Mouse (Mus musculus): ENCODE results near the gene Ccdc32. TPM values are rescaled to one million over a fixed set of nuclear protein-coding genes. Genes with fewer than 3 reads are reported as not detected.

The Ccdc32 gene
- total RNA-seq (2023): 10 to 100 TPM; 12.0 to 12.5 TPM

GRCm38 (mm10) chr2:119028941-119029551 lies at the start of gene Ccdc32:
Gene Ccdc32, minus strand, starts transcription at chr2:119029393.

GRCm38 (mm10) chr2:119046649-119047611 lies 17.7 kb upstream of the Ccdc32 start, which contains the start of gene Knl1:
Gene Knl1, plus strand, starts transcription at chr2:119047119.

GRCm38 (mm10) chr2:119034656-119035396 lies 5.6 kb upstream of the Ccdc32 start, which contains the start of gene Rpusd2:
Gene Rpusd2, plus strand, starts transcription at chr2:119034790.

Other genes starting within 250 kb of the Ccdc32 start
- not detected for gene Disp2, start 249.7 kb downstream of the Ccdc32 start, total RNA-seq (2023)
- gene Knstrn, start 215.4 kb downstream of the Ccdc32 start, total RNA-seq (2023): 10 to 100 TPM in 1 of 2 experiments, 1 to 10 TPM in 1; 7.4 to 10.0 TPM
- 10 to 100 TPM; 84.9 to 99.0 TPM for gene Ivd, start 167.4 kb downstream of the Ccdc32 start, total RNA-seq (2023)
- 10 to 100 TPM; 58.6 to 62.4 TPM for gene Bahd1, start 129.0 kb downstream of the Ccdc32 start, total RNA-seq (2023)
- gene Chst14, start 102.9 kb downstream of the Ccdc32 start, total RNA-seq (2023): 1 to 10 TPM; 4.6 to 7.1 TPM
- 10 to 100 TPM; 14.2 to 17.3 TPM for gene Rpusd2, start 5.4 kb upstream of the Ccdc32 start, total RNA-seq (2023)
- gene Knl1, start 17.7 kb upstream of the Ccdc32 start, total RNA-seq (2023): 1 to 10 TPM; 3.2 to 3.4 TPM
- gene Rad51, start 83.4 kb upstream of the Ccdc32 start, total RNA-seq (2023): 1 to 10 TPM; 2.6 to 3.2 TPM
- gene Rmdn3, start 127.6 kb upstream of the Ccdc32 start, total RNA-seq (2023): 10 to 100 TPM; 27.2 to 35.9 TPM
- not detected for gene Gchfr, start 138.4 kb upstream of the Ccdc32 start, total RNA-seq (2023)
- 1 to 10 TPM; 2.9 to 6.8 TPM for gene Gm14137, start 145.1 kb upstream of the Ccdc32 start, total RNA-seq (2023)
- 10 to 100 TPM; 36.2 to 47.6 TPM for gene Zfyve19, start 179.2 kb upstream of the Ccdc32 start, total RNA-seq (2023)
- gene Dnajc17, start 179.4 kb upstream of the Ccdc32 start, total RNA-seq (2023): 10 to 100 TPM; 15.0 to 20.1 TPM
- not detected for gene Ppp1r14d, start 200.5 kb upstream of the Ccdc32 start, total RNA-seq (2023)
- gene Spint1, start 208.0 kb upstream of the Ccdc32 start, total RNA-seq (2023): 1 to 10 TPM in 1 of 2 experiments, under 1 TPM in 1; 0.29 to 1.3 TPM
- gene Rhov, start 241.9 kb upstream of the Ccdc32 start, total RNA-seq (2023): under 1 TPM; 0.44 to 0.84 TPM